14 mouse cellular contexts compared by ENCODE assay signal in the genomic region with DNA sequence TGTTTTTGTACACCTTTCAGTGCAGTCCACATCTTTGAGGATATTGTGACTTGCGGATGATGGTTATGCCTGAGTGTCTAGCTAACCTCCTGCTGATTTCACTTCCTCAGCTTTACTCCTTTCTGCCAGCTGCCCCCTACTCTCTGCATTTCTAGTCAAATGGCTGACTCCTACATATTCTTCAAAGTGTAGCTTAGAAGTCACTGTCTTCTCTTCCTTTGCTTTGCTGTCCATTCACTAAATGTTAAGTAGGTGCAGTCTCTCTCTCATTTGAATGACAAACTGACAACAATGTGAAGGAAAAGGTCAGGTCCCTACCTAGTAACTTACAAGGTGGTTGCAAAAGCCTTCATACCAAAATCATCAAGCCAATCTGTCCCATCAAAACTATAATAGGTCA.
DNase-seq lines count a peak whose midpoint lies in the region.
"Had no signal": no experiment of that assay in that cellular context is flagged by ENCODE, and none has a peak within 500 bp of the region (broad histone marks: within the 10 kb centered on the region; RNA-seq: fewer than 3 reads in every experiment).

No protein-coding gene starts in this region.

- peak; percentile 71 for DNase-seq in ES-CJ7 (ENCODE audit: low read depth, low spot score)
- DNase-seq in R1 (ENCODE audit: low read depth, low spot score), result peak; percentile 92
- DNase-seq in spleen, adult 12 weeks (ENCODE audit: low spot score), result no peak
- no peak for DNase-seq in frontal cortex, postnatal 25 days (ENCODE audit: low spot score in 2 of 2)
- DNase-seq in left cerebral cortex, adult 9 months (ENCODE audit: low spot score in 2 of 2), result no peak
- DNase-seq: adrenal gland, postnatal 10 days; adrenal gland, postnatal 25 days; cerebellum, adult 11 months; cerebellum, adult 18-20 months; cerebellum, adult 8-10 months; cerebellum, adult 9-11 months; cerebellum, postnatal 14 days; cerebellum, postnatal 36 days; embryo, embryonic 11 days had no signal

Comparison
In these comparisons a context has a peak if more than half of its experiments do, and no peak if none do; other contexts are left out.
1. DNase-seq: peak in ES-CJ7 (single experiment) and R1 (single experiment); none in spleen, adult 12 weeks (single experiment), frontal cortex, postnatal 25 days (0 of 2) and left cerebral cortex, adult 9 months (0 of 2).